Mouse (Mus musculus) midbrain, embryonic 14.5 days (tissue): Measurements from ENCODE around the gene Nucb1. TPM values are rescaled to one million over a fixed set of nuclear protein-coding genes. Genes with fewer than 3 reads are reported as not detected.
A peak's percentile ranks its signal among the peaks of the same experiment; 100 is the strongest.

ENCODE experiments used
- ATAC-seq: fragments of 200-750 bp; cut with Nextera tagmentation; 2 replicates; pipeline ENCODE4 v1.8.0; 2017; ENCODE audit warnings: moderate number of reproducible peaks, moderate library complexity; ENCODE audit not compliant: low FRiP score, low TSS enrichment
- DNase-seq: peaks from one replicate; pipeline ENCODE4 v3.0.0-alpha.2; 2015
- H3K27ac ChIP-seq: fragments of 300-500 bp; sonication (generic); replicated peaks from 2 replicates; pipeline ENCODE4 v1.5.1; 2014; ENCODE audit warnings: mild to moderate bottlenecking, low read depth, low read length, moderate library complexity
- H3K27me3 ChIP-seq: fragments of 300-500 bp; sonication (generic); 2 replicates; pipeline ENCODE4 v1.6.1; 2014; ENCODE audit warnings: low read length, control low read depth, mixed read lengths; ENCODE audit not compliant: control insufficient read depth, insufficient read depth
- H3K36me3 ChIP-seq: fragments of 300-500 bp; sonication (generic); 2 replicates; pipeline ENCODE4 v1.6.1; 2014; ENCODE audit warnings: low read length, control low read depth; ENCODE audit not compliant: control insufficient read depth, insufficient read depth
- H3K4me1 ChIP-seq: fragments of 300-500 bp; sonication (generic); 2 replicates; pipeline ENCODE4 v1.6.1; 2014; ENCODE audit warnings: mild to moderate bottlenecking, antibody characterized with exemption, low read length, control low read depth; ENCODE audit not compliant: control insufficient read depth, insufficient read depth
- H3K4me2 ChIP-seq: fragments of 300-500 bp; sonication (generic); 2 replicates; pipeline ENCODE4 v1.6.1; 2014; ENCODE audit warnings: mild to moderate bottlenecking, low read length, moderate library complexity
- H3K4me3 ChIP-seq: fragments of 300-500 bp; sonication (generic); replicated peaks from 2 replicates; pipeline ENCODE4 v1.5.1; 2014; ENCODE audit warnings: low read depth, low read length
- H3K9ac ChIP-seq: fragments of 300-500 bp; sonication (generic); replicated peaks from 2 replicates; pipeline ENCODE4 v1.6.1; 2014; ENCODE audit warnings: mild to moderate bottlenecking, low read length, moderate library complexity
- H3K9me3 ChIP-seq: fragments of 300-500 bp; sonication (generic); 2 replicates; pipeline ENCODE4 v1.6.1; 2016; ENCODE audit warnings: low read length, control low read depth, mixed read lengths; ENCODE audit not compliant: control insufficient read depth
- WGBS: fragments of 180-500 bp; shearing (Covaris S2); extraction: QIAGEN DNeasy Blood & Tissue Kit; methylation state at CpG from one replicate; pipeline ENCODE4 v1.1.7; 2014; 5-methylcytosine and 5-hydroxymethylcytosine counted together
- polyA plus RNA-seq: library from polyadenylated mRNA; unstranded; fragments of >200 nt; fragmentation: Nextera tagmentation; extraction: Ambion mirVana; gene quantifications from 2 replicates; pipeline ENCODE4 v1.2.1, GENCODE M21; 2014

Gene Nucb1
- polyA plus RNA-seq, 1 experiment from 2014 or later = 89.5 TPM

- no peak for ATAC-seq
- H3K27ac ChIP-seq = no peak overlapping the region
- DNase-seq = no peak
- H3K4me2 ChIP-seq = no peak overlapping the region
- no peaks in the 10 kb centered on the region for H3K27me3 ChIP-seq
- no peak overlapping the region for H3K9ac ChIP-seq
- H3K4me1 ChIP-seq = no peaks in the 10 kb centered on the region
- no peaks in the 10 kb centered on the region for H3K36me3 ChIP-seq
- H3K4me3 ChIP-seq = no peak overlapping the region
- 93% methylated on average over 7 of the region's 7 CpGs for WGBS
- no peaks in the 10 kb centered on the region for H3K9me3 ChIP-seq
These were observed 31.4 kb downstream of the Nucb1 start for GRCm38 (mm10) chr7:45478774-45479173.

- Histone ChIP-seq H3K27me3 (no peaks in the 10 kb centered on the region), H3K27ac (no peak overlapping the region), H3K4me3 (no peak overlapping the region), H3K4me1 (no peaks in the 10 kb centered on the region), H3K9me3 (no peaks in the 10 kb centered on the region), H3K36me3 (no peaks in the 10 kb centered on the region), H3K4me2 (no peak overlapping the region), H3K9ac (no peak overlapping the region)
- ATAC-seq = no peak
- peak; percentile 86 for DNase-seq
- WGBS = 13% methylated on average over 3 of the region's 3 CpGs
These were observed 33.2 kb downstream of the Nucb1 start for GRCm38 (mm10) chr7:45477003-45477402.

- 47% methylated on average over 1 of the region's 1 CpGs for WGBS
- Histone ChIP-seq H3K27ac (no peak overlapping the region), H3K27me3 (no peaks in the 10 kb centered on the region), H3K4me1 (no peaks in the 10 kb centered on the region), H3K4me2 (no peak overlapping the region), H3K36me3 (no peaks in the 10 kb centered on the region), H3K9me3 (no peaks in the 10 kb centered on the region), H3K9ac (no peak overlapping the region), H3K4me3 (no peak overlapping the region)
- no peak for DNase-seq
- no peak for ATAC-seq
These were observed 33.8 kb downstream of the Nucb1 start for GRCm38 (mm10) chr7:45476453-45476852.

- H3K9ac ChIP-seq = no peak overlapping the region
- DNase-seq (peak; percentile 36), ATAC-seq (no peak)
- H3K4me1 ChIP-seq = no peaks in the 10 kb centered on the region
- H3K9me3 ChIP-seq = no peaks in the 10 kb centered on the region
- 0 out of 2 replicates have a peak overlapping the region, but pooled peaks have one; percentile 4 for H3K4me2 ChIP-seq
- 78% methylated on average over 16 of the region's 16 CpGs for WGBS
- no peaks in the 10 kb centered on the region for H3K36me3 ChIP-seq
- no peak overlapping the region for H3K27ac ChIP-seq
- H3K27me3 ChIP-seq = no peaks in the 10 kb centered on the region
- H3K4me3 ChIP-seq = no peak overlapping the region
These were observed 34.8 kb downstream of the Nucb1 start for GRCm38 (mm10) chr7:45475291-45475969.

DNA sequence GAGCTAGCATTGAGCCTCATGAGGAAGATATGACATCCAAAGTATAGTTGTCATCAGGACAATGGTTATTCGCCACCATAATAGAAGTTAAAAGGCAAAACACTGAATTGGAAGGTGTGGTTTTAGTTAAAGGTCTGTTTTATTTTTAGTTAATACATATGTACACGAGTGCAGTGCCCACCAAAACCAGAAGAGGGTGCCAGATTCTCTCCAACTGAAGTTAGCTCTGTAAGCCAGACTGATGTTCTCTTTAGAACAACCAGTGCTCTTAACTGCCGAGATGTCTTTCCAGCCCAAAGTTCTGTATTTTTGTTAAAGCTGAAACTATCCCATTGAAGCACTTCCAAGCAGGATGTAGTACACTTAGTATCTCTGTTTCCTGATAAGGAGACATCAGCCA, 39.3 kb downstream of the Nucb1 start:
- peaks cover 4% of the 10 kb centered on the region for H3K4me1 ChIP-seq
- ATAC-seq = no peak
- no peak overlapping the region for H3K4me2 ChIP-seq
- H3K27ac ChIP-seq = no peak overlapping the region
- no peaks in the 10 kb centered on the region for H3K36me3 ChIP-seq
- peak; percentile 91 for DNase-seq
- H3K9ac ChIP-seq = no peak overlapping the region
- H3K27me3 ChIP-seq = no peaks in the 10 kb centered on the region
- H3K9me3 ChIP-seq = no peaks in the 10 kb centered on the region
- 8% methylated on average over 3 of the region's 3 CpGs for WGBS
- no peak overlapping the region for H3K4me3 ChIP-seq

- Histone ChIP-seq H3K27me3 (no peaks in the 10 kb centered on the region), H3K27ac (no peak overlapping the region), H3K4me3 (peak overlapping the region; percentile 84), H3K36me3 (peaks cover 27% of the 10 kb centered on the region), H3K9ac (no peak overlapping the region; the same call in 1 of the 2 replicates), H3K9me3 (no peaks in the 10 kb centered on the region), H3K4me1 (peaks cover 12% of the 10 kb centered on the region), H3K4me2 (peak overlapping the region; percentile 95)
- ATAC-seq (peak; percentile 61), DNase-seq (no peak)
- WGBS = 31% methylated on average over 7 of the region's 7 CpGs
These were observed 43.0 kb downstream of the Nucb1 start for GRCm38 (mm10) chr7:45467090-45467670.

DNA sequence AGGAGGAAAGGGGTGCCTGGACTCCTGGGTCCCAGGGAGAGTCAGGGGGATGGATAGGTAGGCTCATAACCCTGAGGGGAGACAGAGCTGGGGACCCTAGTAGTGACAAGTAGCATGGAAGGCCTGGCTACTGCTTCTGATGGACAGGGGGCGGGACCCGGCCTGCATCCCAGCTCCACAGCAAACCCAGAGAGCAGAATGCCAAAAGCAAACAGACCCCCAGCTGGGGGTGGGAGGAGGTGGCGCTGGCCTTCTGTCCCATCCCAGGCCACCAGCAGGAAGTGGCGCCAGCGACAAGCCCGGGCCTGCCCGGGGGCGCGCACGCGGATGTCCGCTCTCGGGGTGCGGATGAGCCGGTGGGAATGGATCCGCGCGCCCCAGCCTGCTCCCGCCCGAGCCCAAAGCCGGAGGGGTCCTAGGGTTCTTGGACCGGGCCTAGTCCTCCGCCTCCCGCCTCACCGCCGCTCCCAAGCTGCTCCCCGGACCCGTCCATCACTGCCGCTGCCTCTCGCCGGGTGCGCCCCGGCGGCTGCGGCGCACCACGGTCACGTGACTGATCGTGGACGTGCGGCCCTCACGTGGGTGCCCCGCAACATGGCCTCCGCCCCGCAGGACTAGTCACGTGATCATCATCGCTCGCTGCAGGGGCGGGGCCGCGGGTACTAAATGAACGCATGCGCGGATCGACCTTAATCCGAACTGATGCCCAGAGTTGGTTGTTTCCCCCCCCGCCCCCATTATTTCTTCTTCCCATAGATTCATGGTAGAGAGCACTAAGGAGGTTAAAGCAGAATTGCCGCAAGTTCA, 43.7 kb downstream of the Nucb1 start, which contains the start of gene Bax:
TSS of gene Bax (minus strand) at position 616 of the 807 bp plus-strand sequence.
- peak; percentile 87 for ATAC-seq
- WGBS = under 1% methylated on average over 58 of the region's 58 CpGs

DNA sequence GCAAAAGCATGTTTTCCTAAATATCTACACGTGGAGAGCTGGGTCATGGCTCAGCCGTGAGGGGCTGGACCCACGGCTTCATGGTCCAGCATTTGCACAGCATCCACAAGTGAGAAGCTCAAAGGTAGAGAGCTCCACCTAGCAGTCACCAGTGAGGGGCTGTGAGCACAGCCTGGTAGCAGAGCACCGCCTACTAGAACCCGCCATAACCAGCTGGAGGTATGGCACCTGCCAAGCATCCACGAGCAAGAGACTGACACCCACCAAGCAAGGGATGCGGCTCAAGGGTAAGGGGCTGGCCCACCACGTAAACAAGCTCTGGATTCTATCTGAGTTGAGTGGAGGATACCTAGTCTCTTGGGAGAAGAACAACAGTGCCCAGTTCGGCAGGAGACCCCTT, 44.7 kb downstream of the Nucb1 start:
- Histone ChIP-seq H3K4me2 (peak overlapping the region; percentile 95), H3K36me3 (peaks cover 34% of the 10 kb centered on the region), H3K4me1 (peaks cover 18% of the 10 kb centered on the region), H3K27ac (no peak overlapping the region), H3K9ac (peak overlapping the region; percentile 84), H3K27me3 (no peaks in the 10 kb centered on the region), H3K4me3 (peak overlapping the region; percentile 84), H3K9me3 (no peaks in the 10 kb centered on the region)
- WGBS = 80% methylated on average over 9 of the region's 9 CpGs
- ATAC-seq (no peak), DNase-seq (no peak)

More for the DNA sequence above, 43.7 kb downstream of the Nucb1 start, which contains the start of gene Bax:
- H3K4me3 ChIP-seq = peak within 1 kb of the TSS; percentile 84
- H3K27ac ChIP-seq = peak within 1 kb of the TSS; percentile 77
- DNase-seq = peak; percentile 100
- H3K4me2 ChIP-seq = peak within 1 kb of the TSS; percentile 95
- H3K9me3 ChIP-seq = no peaks in the 10 kb centered on the region
- H3K27me3 ChIP-seq = no peaks in the 10 kb centered on the region
- peaks cover 33% of the 10 kb centered on the region for H3K36me3 ChIP-seq
- peaks cover 12% of the 10 kb centered on the region for H3K4me1 ChIP-seq
- peak within 1 kb of the TSS; percentile 84 for H3K9ac ChIP-seq
